Mouse (Mus musculus) G1E (cell line): ENCODE data around the gene Cenpa.

ENCODE experiments used
- CTCF ChIP-seq: IDR thresholded peaks from 2 replicates; pipeline ENCODE4 v1.5.1; 2012; ENCODE audit warnings: low read depth, low read length, inconsistent platforms, mixed read lengths
- GATA1 ChIP-seq: IDR thresholded peaks from 2 replicates; pipeline ENCODE4 v1.6.1; 2012; ENCODE audit warnings: borderline replicate concordance, low read length, inconsistent platforms, mixed read lengths

GRCm38 (mm10) chr5:30712002-30712390 lies 45.4 kb downstream of the Cenpa start:
- TF ChIP-seq CTCF (no peak), GATA1 (no peak)
